Mouse (Mus musculus): ENCODE measurements around the gene Itprid1. TPM values are rescaled to one million over a fixed set of nuclear protein-coding genes. Genes with fewer than 3 reads are reported as not detected.

The Itprid1 gene
- total RNA-seq, 1 experiment: not detected

DNA sequence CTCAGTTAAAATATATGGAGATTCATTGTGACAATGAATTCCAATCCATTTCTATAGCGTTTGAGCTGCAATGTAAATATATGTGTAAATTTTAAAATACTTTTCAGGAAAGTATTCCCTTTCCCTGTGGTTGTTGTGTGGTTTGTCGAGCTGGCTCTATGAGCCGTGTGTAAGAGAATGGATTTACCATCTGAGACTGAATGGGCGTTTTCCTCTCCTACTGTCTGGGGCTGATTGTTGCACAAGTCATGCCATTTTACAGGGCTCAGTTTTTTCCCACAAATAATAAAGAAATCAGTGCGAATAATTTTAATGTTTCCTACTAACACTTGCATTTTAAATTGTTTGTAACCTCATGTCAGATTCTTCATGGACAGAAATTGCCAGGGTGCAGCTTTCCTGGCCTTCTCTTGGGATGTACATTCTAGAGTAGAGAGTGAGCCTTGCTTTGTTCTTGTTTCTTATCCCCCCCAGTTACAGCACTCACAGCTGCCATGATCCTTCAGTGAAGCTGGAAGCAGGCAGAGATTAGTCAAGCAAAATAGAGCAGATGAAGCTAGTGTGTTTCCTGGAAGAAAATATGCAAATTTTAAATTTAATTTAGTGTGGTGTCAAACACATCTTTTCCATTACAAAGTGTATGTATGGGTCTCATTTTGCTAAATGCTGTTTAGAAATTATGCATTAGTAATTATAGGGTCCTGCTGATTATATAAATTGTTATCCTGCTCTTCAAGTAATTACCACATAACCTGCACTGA is 65.1 kb downstream of the Itprid1 start:
- TF ChIP-seq HCFC1 (IDR thresholded peaks at IDR 0.05; ENCODE audit: borderline replicate concordance, insufficient read depth, low read length) (no peak), CHD2 (IDR thresholded peaks at IDR 0.05; ENCODE audit: low read depth, low read length) (no peak), ZC3H11A (IDR thresholded peaks at IDR 0.05; ENCODE audit: borderline replicate concordance, low read depth, low read length) (no peak), ZNF384 (IDR thresholded peaks at IDR 0.05; ENCODE audit: low read depth, low read length) (no peak), MAFK (IDR thresholded peaks at IDR 0.05; ENCODE audit: insufficient read depth, low read depth, low read length) (no peak)
- no peak for DNase-seq (ENCODE audit: low read depth, low spot score)
- Histone ChIP-seq H3K4me3 (ENCODE audit: insufficient read depth in 1 of 2, low read depth in 1 of 2, low read length in 2 of 2, poor library complexity in 1 of 2, severe bottlenecking in 1 of 2) (no peak overlapping the region), H3K9me3 (ENCODE audit: control insufficient read depth, insufficient read depth, low read depth, low read length) (no peaks in the 10 kb centered on the region), H3K4me1 (ENCODE audit: control insufficient read depth in 2 of 2, insufficient read depth in 2 of 2, low read length in 2 of 2, poor library complexity in 1 of 2) (no peaks in the 10 kb centered on the region), H3K36me3 (ENCODE audit: control insufficient read depth, insufficient read depth, low read length, poor library complexity, severe bottlenecking) (no peaks in the 10 kb centered on the region), H3K27ac (ENCODE audit: insufficient read depth, low read depth, low read length, poor library complexity, severe bottlenecking) (no peak overlapping the region), H3K9ac (ENCODE audit: insufficient read depth, low read depth, low read length, poor library complexity, severe bottlenecking) (no peak overlapping the region)
- in situ Hi-C loops (cut with MboI; ENCODE audit: low sequenced_read_pairs in 2 of 2, unreplicated experiment in 2 of 2): no loop called here

DNA sequence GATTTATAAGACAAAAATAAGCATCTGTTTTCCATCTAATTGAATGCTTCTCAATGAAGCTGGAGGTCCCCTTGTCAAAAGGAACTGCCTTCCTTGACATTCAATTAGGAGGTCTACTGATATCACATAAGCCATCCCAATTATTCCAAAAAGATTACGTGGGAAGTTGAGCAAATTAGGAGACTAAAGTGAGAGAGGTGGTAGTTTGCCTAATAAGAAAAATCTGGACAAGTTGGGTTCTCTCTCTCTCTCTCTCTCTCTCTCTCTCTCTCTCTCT is 65.6 kb downstream of the Itprid1 start:
- no peaks in the 10 kb centered on the region for H3K36me3 ChIP-seq (ENCODE audit: control insufficient read depth, insufficient read depth, low read length, poor library complexity, severe bottlenecking)

DNA sequence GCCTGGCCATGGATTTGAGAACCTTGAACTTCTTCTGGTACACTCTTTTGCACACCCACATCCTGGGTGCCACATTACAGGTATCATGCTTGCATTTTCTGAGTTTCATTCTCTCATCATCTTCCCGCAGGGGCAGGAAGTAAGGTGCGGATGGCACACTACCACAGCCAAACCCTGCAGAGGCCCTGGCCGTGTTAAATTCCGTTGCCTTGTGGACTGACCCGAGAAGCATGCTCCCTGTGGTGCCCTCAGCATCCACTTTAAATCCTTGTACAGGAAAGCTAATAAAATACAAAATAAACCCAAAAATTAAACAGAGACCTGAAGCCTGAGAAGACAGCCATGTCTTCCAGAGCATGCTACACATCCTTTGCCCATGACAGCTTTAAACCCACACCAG is 82.5 kb downstream of the Itprid1 start:
- H3K9me3 ChIP-seq (ENCODE audit: control insufficient read depth, insufficient read depth, low read depth, low read length): no peaks in the 10 kb centered on the region
- no peak overlapping the region for H3K9ac ChIP-seq (ENCODE audit: insufficient read depth, low read depth, low read length, poor library complexity, severe bottlenecking)
- no peaks in the 10 kb centered on the region for H3K36me3 ChIP-seq (ENCODE audit: control insufficient read depth, insufficient read depth, low read length, poor library complexity, severe bottlenecking)
- TF ChIP-seq CHD2 (IDR thresholded peaks at IDR 0.05; ENCODE audit: low read depth, low read length) (no peak), ZC3H11A (IDR thresholded peaks at IDR 0.05; ENCODE audit: borderline replicate concordance, low read depth, low read length) (no peak), MAFK (IDR thresholded peaks at IDR 0.05; ENCODE audit: insufficient read depth, low read depth, low read length) (no peak), HCFC1 (IDR thresholded peaks at IDR 0.05; ENCODE audit: borderline replicate concordance, insufficient read depth, low read length) (no peak), ZNF384 (IDR thresholded peaks at IDR 0.05; ENCODE audit: low read depth, low read length) (no peak)
- DNase-seq (ENCODE audit: low read depth, low spot score): no peak
- no peaks in the 10 kb centered on the region for H3K4me1 ChIP-seq (ENCODE audit: control insufficient read depth in 2 of 2, insufficient read depth in 2 of 2, low read length in 2 of 2, poor library complexity in 1 of 2)
- in situ Hi-C loops (cut with MboI; ENCODE audit: low sequenced_read_pairs in 2 of 2, unreplicated experiment in 2 of 2): no loop called here
- H3K4me3 ChIP-seq (ENCODE audit: insufficient read depth in 1 of 2, low read depth in 1 of 2, low read length in 2 of 2, poor library complexity in 1 of 2, severe bottlenecking in 1 of 2): no peak overlapping the region
- H3K27ac ChIP-seq (ENCODE audit: insufficient read depth, low read depth, low read length, poor library complexity, severe bottlenecking): no peak overlapping the region

More for the DNA sequence above, 65.6 kb downstream of the Itprid1 start:
- Histone ChIP-seq H3K9ac (ENCODE audit: insufficient read depth, low read depth, low read length, poor library complexity, severe bottlenecking) (no peak overlapping the region), H3K4me1 (ENCODE audit: control insufficient read depth in 2 of 2, insufficient read depth in 2 of 2, low read length in 2 of 2, poor library complexity in 1 of 2) (no peaks in the 10 kb centered on the region), H3K4me3 (ENCODE audit: insufficient read depth in 1 of 2, low read depth in 1 of 2, low read length in 2 of 2, poor library complexity in 1 of 2, severe bottlenecking in 1 of 2) (no peak overlapping the region), H3K9me3 (ENCODE audit: control insufficient read depth, insufficient read depth, low read depth, low read length) (no peaks in the 10 kb centered on the region), H3K27ac (ENCODE audit: insufficient read depth, low read depth, low read length, poor library complexity, severe bottlenecking) (no peak overlapping the region)
- TF ChIP-seq ZNF384 (IDR thresholded peaks at IDR 0.05; ENCODE audit: low read depth, low read length) (no peak), CHD2 (IDR thresholded peaks at IDR 0.05; ENCODE audit: low read depth, low read length) (no peak), ZC3H11A (IDR thresholded peaks at IDR 0.05; ENCODE audit: borderline replicate concordance, low read depth, low read length) (no peak), MAFK (IDR thresholded peaks at IDR 0.05; ENCODE audit: insufficient read depth, low read depth, low read length) (no peak), HCFC1 (IDR thresholded peaks at IDR 0.05; ENCODE audit: borderline replicate concordance, insufficient read depth, low read length) (no peak)
- in situ Hi-C loops (cut with MboI; ENCODE audit: low sequenced_read_pairs in 2 of 2, unreplicated experiment in 2 of 2): no loop called here
- DNase-seq (ENCODE audit: low read depth, low spot score): no peak

DNA sequence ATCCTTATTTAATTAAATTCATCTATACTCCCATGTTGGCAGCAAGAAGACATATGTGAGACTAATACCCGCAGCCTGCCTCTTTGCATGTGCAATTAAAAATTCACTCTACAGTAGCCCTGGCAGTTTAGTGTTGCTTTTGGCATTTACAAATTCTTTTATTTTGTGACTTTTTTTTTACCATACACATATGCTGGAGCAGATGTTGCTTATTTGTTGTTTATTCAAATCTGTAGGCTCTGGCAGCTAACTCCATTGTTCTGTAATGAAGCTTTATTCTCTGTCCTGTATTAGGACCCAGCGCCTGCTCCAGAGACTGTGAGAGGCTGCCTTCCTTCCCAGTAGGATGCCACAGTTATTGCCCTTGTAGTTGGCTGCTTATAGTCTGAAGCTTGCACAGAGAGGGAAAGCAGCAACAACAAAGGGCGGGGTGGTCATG is 83.6 kb downstream of the Itprid1 start:
- H3K4me1 ChIP-seq (ENCODE audit: control insufficient read depth in 2 of 2, insufficient read depth in 2 of 2, low read length in 2 of 2, poor library complexity in 1 of 2): no peaks in the 10 kb centered on the region
- in situ Hi-C loops (cut with MboI; ENCODE audit: low sequenced_read_pairs in 2 of 2, unreplicated experiment in 2 of 2): no loop called here
- TF ChIP-seq ZNF384 (IDR thresholded peaks at IDR 0.05; ENCODE audit: low read depth, low read length) (no peak), MAFK (IDR thresholded peaks at IDR 0.05; ENCODE audit: insufficient read depth, low read depth, low read length) (no peak), CHD2 (IDR thresholded peaks at IDR 0.05; ENCODE audit: low read depth, low read length) (no peak), HCFC1 (IDR thresholded peaks at IDR 0.05; ENCODE audit: borderline replicate concordance, insufficient read depth, low read length) (no peak), ZC3H11A (IDR thresholded peaks at IDR 0.05; ENCODE audit: borderline replicate concordance, low read depth, low read length) (no peak)
- H3K9me3 ChIP-seq (ENCODE audit: control insufficient read depth, insufficient read depth, low read depth, low read length): no peaks in the 10 kb centered on the region
- DNase-seq (ENCODE audit: low read depth, low spot score): no peak
- H3K36me3 ChIP-seq (ENCODE audit: control insufficient read depth, insufficient read depth, low read length, poor library complexity, severe bottlenecking): no peaks in the 10 kb centered on the region
- no peak overlapping the region for H3K9ac ChIP-seq (ENCODE audit: insufficient read depth, low read depth, low read length, poor library complexity, severe bottlenecking)
- no peak overlapping the region for H3K27ac ChIP-seq (ENCODE audit: insufficient read depth, low read depth, low read length, poor library complexity, severe bottlenecking)
- H3K4me3 ChIP-seq (ENCODE audit: insufficient read depth in 1 of 2, low read depth in 1 of 2, low read length in 2 of 2, poor library complexity in 1 of 2, severe bottlenecking in 1 of 2): no peak overlapping the region

Measured in ES-E14 (cell line).